Mouse (Mus musculus) intestine, embryonic 15.5 days (tissue): Measurements from ENCODE around the gene D030056L22Rik. TPM values are rescaled to one million over a fixed set of nuclear protein-coding genes. Genes with fewer than 3 reads are reported as not detected.

Experiments
- polyA plus RNA-seq: library from polyadenylated mRNA; unstranded; fragments of >200 nt; fragmentation: Nextera tagmentation; extraction: Ambion mirVana; gene quantifications from 2 replicates; pipeline ENCODE4 v1.2.1, GENCODE M21; 2015

D030056L22Rik gene
- polyA plus RNA-seq, 1 experiment from 2014 or later = 30.8 TPM

Other genes with a start within 250 kb of the D030056L22Rik start
- 86.3 and 87.4 TPM in 2 replicates for gene Ostf1, start 81.4 kb upstream of the D030056L22Rik start, polyA plus RNA-seq
- 9.0 and 9.8 TPM in 2 replicates for gene Nmrk1, start 81.2 kb upstream of the D030056L22Rik start, polyA plus RNA-seq
- gene Carnmt1, start 42.4 kb upstream of the D030056L22Rik start, polyA plus RNA-seq = 21.2 and 24.0 TPM in 2 replicates
- 0.04 and 0.14 TPM in 2 replicates for gene Trpm6, start 36.8 kb downstream of the D030056L22Rik start, polyA plus RNA-seq